Mouse (Mus musculus): ENCODE measurements around the gene Dnaja3. TPM values are rescaled to one million over a fixed set of nuclear protein-coding genes. Genes with fewer than 3 reads are reported as not detected.

The Dnaja3 gene
- polyA plus RNA-seq, 1 experiment from 2014 or later, result 73.1 TPM

GRCm38 (mm10) chr16:4633661-4634060, 6.1 kb upstream of the Dnaja3 start:
- Histone ChIP-seq H3K4me2 (ENCODE audit: low read depth, low read length) (no peak overlapping the region), H3K36me3 (ENCODE audit: control insufficient read depth, insufficient read depth, low read length) (0 out of 2 replicates have a peak, but pooled peaks cover 5% of the 10 kb centered on the region), H3K4me3 (replicated peaks; ENCODE audit: low read length) (no peak overlapping the region), H3K9ac (ENCODE audit: low read length) (no peak overlapping the region), H3K27me3 (ENCODE audit: control insufficient read depth, insufficient read depth, low read length) (no peaks in the 10 kb centered on the region), H3K27ac (ENCODE audit: low read length) (no peak overlapping the region), H3K4me1 (ENCODE audit: control insufficient read depth, insufficient read depth, low read length) (no peaks in the 10 kb centered on the region), H3K9me3 (replicated peaks; ENCODE audit: control insufficient read depth, low read length) (no peaks in the 10 kb centered on the region)
- WGBS, result 89% methylated on average over 3 of the region's 3 CpGs
- no peak for ATAC-seq (ENCODE audit: insufficient read depth, low FRiP score)

GRCm38 (mm10) chr16:4634681-4635080, 5.1 kb upstream of the Dnaja3 start:
- no peak for ATAC-seq (ENCODE audit: insufficient read depth, low FRiP score)
- 0 out of 2 replicates have a peak, but pooled peaks cover 5% of the 10 kb centered on the region for H3K36me3 ChIP-seq (ENCODE audit: control insufficient read depth, insufficient read depth, low read length)
- H3K4me1 ChIP-seq (ENCODE audit: control insufficient read depth, insufficient read depth, low read length), result peaks cover 5% of the 10 kb centered on the region; the same call in 1 of the 2 replicates
- no peaks in the 10 kb centered on the region for H3K27me3 ChIP-seq (ENCODE audit: control insufficient read depth, insufficient read depth, low read length)
- H3K9ac ChIP-seq (ENCODE audit: low read length), result no peak overlapping the region
- WGBS, result 88% methylated on average over 9 of the region's 9 CpGs
- no peak overlapping the region for H3K27ac ChIP-seq (ENCODE audit: low read length)
- no peak overlapping the region for H3K4me3 ChIP-seq (replicated peaks; ENCODE audit: low read length)
- H3K4me2 ChIP-seq (ENCODE audit: low read depth, low read length), result no peak overlapping the region
- H3K9me3 ChIP-seq (replicated peaks; ENCODE audit: control insufficient read depth, low read length), result no peaks in the 10 kb centered on the region

GRCm38 (mm10) chr16:4635760-4636159, 4.0 kb upstream of the Dnaja3 start:
- peaks cover 11% of the 10 kb centered on the region for H3K4me1 ChIP-seq (ENCODE audit: control insufficient read depth, insufficient read depth, low read length)
- H3K4me3 ChIP-seq (replicated peaks; ENCODE audit: low read length), result no peak overlapping the region
- 68% methylated on average over 4 of the region's 4 CpGs for WGBS
- no peak overlapping the region; the same call in 1 of the 2 replicates for H3K9ac ChIP-seq (ENCODE audit: low read length)
- no peaks in the 10 kb centered on the region for H3K9me3 ChIP-seq (replicated peaks; ENCODE audit: control insufficient read depth, low read length)
- H3K27ac ChIP-seq (ENCODE audit: low read length), result no peak overlapping the region
- H3K27me3 ChIP-seq (ENCODE audit: control insufficient read depth, insufficient read depth, low read length), result no peaks in the 10 kb centered on the region
- H3K36me3 ChIP-seq (ENCODE audit: control insufficient read depth, insufficient read depth, low read length), result 0 out of 2 replicates have a peak, but pooled peaks cover 5% of the 10 kb centered on the region
- no peak overlapping the region for H3K4me2 ChIP-seq (ENCODE audit: low read depth, low read length)
- no peak for ATAC-seq (ENCODE audit: insufficient read depth, low FRiP score)

- Histone ChIP-seq H3K4me3 (replicated peaks; ENCODE audit: low read length) (no peak overlapping the region), H3K27ac (ENCODE audit: low read length) (no peak overlapping the region), H3K27me3 (ENCODE audit: control insufficient read depth, insufficient read depth, low read length) (no peaks in the 10 kb centered on the region), H3K4me1 (ENCODE audit: control insufficient read depth, insufficient read depth, low read length) (peaks cover 43% of the 10 kb centered on the region), H3K4me2 (ENCODE audit: low read depth, low read length) (no peak overlapping the region), H3K9me3 (replicated peaks; ENCODE audit: control insufficient read depth, low read length) (no peaks in the 10 kb centered on the region), H3K9ac (ENCODE audit: low read length) (no peak overlapping the region), H3K36me3 (ENCODE audit: control insufficient read depth, insufficient read depth, low read length) (0 out of 2 replicates have a peak, but pooled peaks cover 5% of the 10 kb centered on the region)
- 77% methylated on average over 3 of the region's 3 CpGs for WGBS
- ATAC-seq (ENCODE audit: insufficient read depth, low FRiP score), result no peak
Observed at GRCm38 (mm10) chr16:4638891-4639390, 848 bp upstream of the Dnaja3 start.

- Histone ChIP-seq H3K4me2 (ENCODE audit: low read depth, low read length) (peak overlapping the region; percentile 78), H3K4me1 (ENCODE audit: control insufficient read depth, insufficient read depth, low read length) (peaks cover 46% of the 10 kb centered on the region), H3K9me3 (replicated peaks; ENCODE audit: control insufficient read depth, low read length) (no peaks in the 10 kb centered on the region), H3K9ac (ENCODE audit: low read length) (peak overlapping the region; percentile 89), H3K36me3 (ENCODE audit: control insufficient read depth, insufficient read depth, low read length) (no peaks in the 10 kb centered on the region), H3K4me3 (replicated peaks; ENCODE audit: low read length) (peak overlapping the region; percentile 83), H3K27ac (ENCODE audit: low read length) (peak overlapping the region; percentile 97), H3K27me3 (ENCODE audit: control insufficient read depth, insufficient read depth, low read length) (no peaks in the 10 kb centered on the region)
- WGBS, result 2% methylated on average over 17 of the region's 17 CpGs
- ATAC-seq (ENCODE audit: insufficient read depth, low FRiP score), result peak; percentile 32
Observed at GRCm38 (mm10) chr16:4640267-4641005, 647 bp downstream of the Dnaja3 start.

GRCm38 (mm10) chr16:4641119-4641838, 1.5 kb downstream of the Dnaja3 start:
- H3K27me3 ChIP-seq (ENCODE audit: control insufficient read depth, insufficient read depth, low read length), result no peaks in the 10 kb centered on the region
- WGBS, result 23% methylated on average over 3 of the region's 3 CpGs
- peaks cover 51% of the 10 kb centered on the region for H3K4me1 ChIP-seq (ENCODE audit: control insufficient read depth, insufficient read depth, low read length)
- H3K4me2 ChIP-seq (ENCODE audit: low read depth, low read length), result peak overlapping the region; percentile 78
- H3K4me3 ChIP-seq (replicated peaks; ENCODE audit: low read length), result peak overlapping the region; percentile 83
- peak overlapping the region; percentile 97 for H3K27ac ChIP-seq (ENCODE audit: low read length)
- ATAC-seq (ENCODE audit: insufficient read depth, low FRiP score), result no peak
- no peaks in the 10 kb centered on the region for H3K9me3 ChIP-seq (replicated peaks; ENCODE audit: control insufficient read depth, low read length)
- H3K9ac ChIP-seq (ENCODE audit: low read length), result peak overlapping the region; percentile 89
- no peaks in the 10 kb centered on the region for H3K36me3 ChIP-seq (ENCODE audit: control insufficient read depth, insufficient read depth, low read length)

- H3K4me2 ChIP-seq (ENCODE audit: low read depth, low read length), result peak overlapping the region; percentile 78
- peak; percentile 71 for ATAC-seq (ENCODE audit: insufficient read depth, low FRiP score)
- peak overlapping the region; percentile 60 for H3K9ac ChIP-seq (ENCODE audit: low read length)
Observed at GRCm38 (mm10) chr16:4642190-4642589, 2.4 kb downstream of the Dnaja3 start.

GRCm38 (mm10) chr16:4642937-4643336, 3.1 kb downstream of the Dnaja3 start:
- Histone ChIP-seq H3K9me3 (replicated peaks; ENCODE audit: control insufficient read depth, low read length) (no peaks in the 10 kb centered on the region), H3K4me1 (ENCODE audit: control insufficient read depth, insufficient read depth, low read length) (peaks cover 62% of the 10 kb centered on the region), H3K4me3 (replicated peaks; ENCODE audit: low read length) (peak overlapping the region; percentile 83), H3K4me2 (ENCODE audit: low read depth, low read length) (peak overlapping the region; percentile 78), H3K27ac (ENCODE audit: low read length) (peak overlapping the region; percentile 97), H3K9ac (ENCODE audit: low read length) (peak overlapping the region; percentile 60), H3K27me3 (ENCODE audit: control insufficient read depth, insufficient read depth, low read length) (no peaks in the 10 kb centered on the region), H3K36me3 (ENCODE audit: control insufficient read depth, insufficient read depth, low read length) (no peaks in the 10 kb centered on the region)
- no peak for ATAC-seq (ENCODE audit: insufficient read depth, low FRiP score)
- WGBS, result 57% methylated on average over 6 of the region's 6 CpGs

More at GRCm38 (mm10) chr16:4642190-4642589, 2.4 kb downstream of the Dnaja3 start:
- peak overlapping the region; percentile 83 for H3K4me3 ChIP-seq (replicated peaks; ENCODE audit: low read length)
- peaks cover 60% of the 10 kb centered on the region for H3K4me1 ChIP-seq (ENCODE audit: control insufficient read depth, insufficient read depth, low read length)
- H3K9me3 ChIP-seq (replicated peaks; ENCODE audit: control insufficient read depth, low read length), result no peaks in the 10 kb centered on the region
- peak overlapping the region; percentile 97 for H3K27ac ChIP-seq (ENCODE audit: low read length)
- WGBS, result 23% methylated on average over 13 of the region's 13 CpGs
- H3K36me3 ChIP-seq (ENCODE audit: control insufficient read depth, insufficient read depth, low read length), result no peaks in the 10 kb centered on the region
- H3K27me3 ChIP-seq (ENCODE audit: control insufficient read depth, insufficient read depth, low read length), result no peaks in the 10 kb centered on the region

Data from stomach, embryonic 16.5 days (tissue).